Mouse (Mus musculus) kidney, adult 2 months (tissue): ENCODE measurements around the gene Gm9837. TPM values are rescaled to one million over a fixed set of nuclear protein-coding genes. Genes with fewer than 3 reads are reported as not detected.
A peak's percentile ranks its signal among the peaks of the same experiment; 100 is the strongest.

Experiments
- DNase-seq: peaks from one replicate; pipeline ENCODE4 v3.0.0; 2021
- H3K27ac ChIP-seq: fragments of 200-500 bp; 2 replicates; pipeline ENCODE4 v1.5.1; 2012; ENCODE audit warnings: low read depth, low read length, control low read depth, inconsistent platforms; ENCODE audit not compliant: insufficient read depth
- H3K27me3 ChIP-seq: fragments of 200-500 bp; replicated peaks from 2 replicates; pipeline ENCODE4 v1.6.1; 2012; ENCODE audit warnings: mild to moderate bottlenecking, moderate library complexity, low read length, inconsistent platforms; ENCODE audit not compliant: control insufficient read depth, insufficient read depth
- H3K36me3 ChIP-seq: fragments of 200-500 bp; 2 replicates; pipeline ENCODE4 v1.6.1; 2012; ENCODE audit warnings: mild to moderate bottlenecking, moderate library complexity, low read length, inconsistent platforms; ENCODE audit not compliant: control insufficient read depth, insufficient read depth
- H3K4me1 ChIP-seq: fragments of 200-500 bp; 2 replicates; pipeline ENCODE4 v1.6.1; 2011; ENCODE audit warnings: low read length; ENCODE audit not compliant: control insufficient read depth, insufficient read depth
- H3K4me3 ChIP-seq: fragments of 200-500 bp; 2 replicates; pipeline ENCODE4 v1.5.1; 2011; ENCODE audit warnings: mild to moderate bottlenecking, low read depth, low read length, control low read depth; ENCODE audit not compliant: insufficient read depth
- CTCF ChIP-seq: fragments of 200-500 bp; conservative IDR thresholded peaks from 2 replicates; pipeline ENCODE4 v1.5.1; 2011; ENCODE audit warnings: low read depth, mild to moderate bottlenecking, control low read depth, low read length, moderate library complexity, mixed read lengths; ENCODE audit not compliant: insufficient read depth, insufficient read length
- POLR2A ChIP-seq: fragments of 200-500 bp; IDR thresholded peaks from one replicate; pipeline ENCODE4 v1.6.1; 2011; ENCODE audit warnings: low read depth, low read length, control low read depth
- WGBS: fragments of 180-500 bp; shearing (Covaris S2); methylation state at CpG from one replicate; pipeline ENCODE4 v1.1.7; 2018; 5-methylcytosine and 5-hydroxymethylcytosine counted together
- polyA plus RNA-seq: library from polyadenylated mRNA; depleted of rRNA; stranded (reverse); fragments of >200 nt; gene quantifications from 2 replicates; pipeline ENCODE4 v1.2.3, GENCODE M21; 2012

Gm9837 gene
- polyA plus RNA-seq, 1 experiment = not detected

DNA sequence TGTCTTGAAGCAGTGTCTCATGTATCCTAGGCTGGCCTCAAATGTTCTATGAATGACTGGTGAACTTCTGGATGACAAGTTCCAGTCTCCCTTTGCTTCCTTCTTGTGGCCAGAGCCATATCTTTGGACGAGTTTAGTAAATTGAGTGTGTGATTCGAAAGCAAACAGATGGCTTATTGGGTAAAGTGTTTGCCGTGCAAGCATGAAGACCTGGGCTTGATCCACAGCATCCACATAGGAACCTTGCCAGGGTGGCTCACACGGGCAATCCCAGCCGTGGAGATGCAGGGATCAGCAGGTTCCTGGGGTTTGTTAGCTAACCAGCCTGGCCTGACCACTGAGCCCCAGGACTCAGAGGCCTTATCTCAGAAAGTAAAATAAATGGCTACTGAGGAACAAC lies 17.2 kb downstream of the Gm9837 start:
- Histone ChIP-seq H3K36me3 (no peaks in the 10 kb centered on the region), H3K4me3 (no peak overlapping the region), H3K27ac (no peak overlapping the region), H3K4me1 (peaks cover 4% of the 10 kb centered on the region; the same call in 1 of the 2 replicates), H3K27me3 (no peaks in the 10 kb centered on the region)
- no peak for DNase-seq
- whole genome bisulfite sequencing = 88% methylated on average over 5 of the region's 5 CpGs
- no peak for TF ChIP-seq CTCF

DNA sequence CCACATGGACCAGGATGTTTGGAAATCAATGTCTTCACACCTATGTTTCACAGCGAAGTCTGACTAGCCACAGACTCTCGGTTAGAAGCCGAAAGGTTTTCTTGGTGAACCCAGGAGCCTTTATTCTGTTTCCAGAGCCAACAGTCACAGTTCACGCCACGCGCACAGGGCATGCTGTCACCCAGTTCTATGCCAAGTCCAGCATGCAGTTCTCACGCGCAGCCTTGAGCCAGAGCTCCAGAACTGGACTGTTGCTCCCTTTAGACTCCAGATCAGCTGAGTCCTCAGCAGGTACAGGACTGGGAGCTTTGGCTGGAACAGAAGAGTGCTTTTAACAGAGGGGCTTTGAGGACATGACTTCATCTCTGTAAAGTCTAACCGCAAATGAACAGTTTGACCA lies 17.9 kb downstream of the Gm9837 start:
- no peaks in the 10 kb centered on the region for H3K27me3 ChIP-seq
- WGBS = 81% methylated on average over 9 of the region's 9 CpGs
- no peaks in the 10 kb centered on the region for H3K36me3 ChIP-seq
- TF ChIP-seq CTCF (no peak), POLR2A (no peak)
- H3K4me3 ChIP-seq = no peak overlapping the region
- H3K4me1 ChIP-seq = peaks cover 4% of the 10 kb centered on the region; the same call in 1 of the 2 replicates
- H3K27ac ChIP-seq = no peak overlapping the region
- DNase-seq = peak; percentile 65

DNA sequence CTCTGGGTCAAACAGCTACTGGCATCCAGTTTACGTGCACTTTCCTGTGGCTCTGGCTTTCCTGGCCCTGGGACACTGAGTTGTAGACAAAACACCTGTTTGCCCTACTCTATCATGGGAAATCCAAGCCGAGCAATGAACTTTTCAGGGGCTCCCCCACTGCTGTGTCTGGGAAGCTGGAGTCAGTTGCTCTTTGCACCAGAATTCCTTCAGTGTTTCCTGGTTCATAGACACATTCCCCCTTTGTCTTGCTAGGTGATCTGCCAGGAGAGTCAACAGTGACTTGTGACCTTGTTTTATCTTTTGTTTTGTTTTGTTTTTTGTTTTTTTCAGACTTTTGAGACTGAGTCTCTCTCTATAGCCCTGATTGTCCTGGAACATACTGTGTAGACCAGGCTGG lies 18.9 kb downstream of the Gm9837 start:
- Histone ChIP-seq H3K4me1 (peaks cover 4% of the 10 kb centered on the region; the same call in 1 of the 2 replicates), H3K27ac (no peak overlapping the region), H3K36me3 (no peaks in the 10 kb centered on the region), H3K4me3 (no peak overlapping the region), H3K27me3 (no peaks in the 10 kb centered on the region)
- no peak for TF ChIP-seq POLR2A
- no peak for TF ChIP-seq CTCF
- 46% methylated on average over 2 of the region's 2 CpGs for WGBS
- no peak for DNase-seq

DNA sequence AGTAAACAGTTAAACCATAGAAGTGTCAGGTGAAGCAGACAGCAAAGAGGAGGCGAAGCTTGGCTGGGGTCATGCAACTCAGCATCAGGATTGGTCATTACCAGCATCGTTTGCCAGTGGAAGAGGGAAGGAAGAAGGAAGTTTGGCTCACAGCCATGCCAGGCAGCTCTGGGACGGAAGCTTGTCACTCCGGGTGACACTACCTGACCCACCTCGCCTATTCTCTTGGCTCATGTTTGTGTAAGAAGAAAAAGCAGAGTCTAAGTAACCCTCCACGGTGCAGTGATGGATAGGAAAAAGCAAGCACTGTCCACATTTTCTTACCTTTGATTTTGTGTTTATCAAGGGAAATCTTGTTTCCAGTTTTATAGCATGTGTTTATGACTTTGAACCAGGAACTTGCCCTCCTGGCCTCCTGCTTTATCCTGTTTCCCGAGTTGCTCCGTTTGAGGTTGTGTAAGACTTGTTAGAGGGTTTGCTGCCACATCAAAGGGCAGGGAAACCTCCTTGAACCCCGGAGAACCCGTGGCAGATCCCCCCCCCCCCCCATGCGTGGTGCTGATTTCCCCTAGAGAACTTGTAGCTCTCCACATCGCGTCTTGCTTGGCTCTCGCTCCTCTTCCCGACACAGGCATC lies 20.1 kb downstream of the Gm9837 start:
- whole genome bisulfite sequencing = 26% methylated on average over 15 of the region's 15 CpGs
- DNase-seq = no peak
- no peak overlapping the region for H3K27ac ChIP-seq
- no peaks in the 10 kb centered on the region for H3K27me3 ChIP-seq
- H3K36me3 ChIP-seq = no peaks in the 10 kb centered on the region
- no peak overlapping the region for H3K4me3 ChIP-seq
- peaks cover 4% of the 10 kb centered on the region; the same call in 1 of the 2 replicates for H3K4me1 ChIP-seq
- TF ChIP-seq CTCF (no peak), POLR2A (no peak)

DNA sequence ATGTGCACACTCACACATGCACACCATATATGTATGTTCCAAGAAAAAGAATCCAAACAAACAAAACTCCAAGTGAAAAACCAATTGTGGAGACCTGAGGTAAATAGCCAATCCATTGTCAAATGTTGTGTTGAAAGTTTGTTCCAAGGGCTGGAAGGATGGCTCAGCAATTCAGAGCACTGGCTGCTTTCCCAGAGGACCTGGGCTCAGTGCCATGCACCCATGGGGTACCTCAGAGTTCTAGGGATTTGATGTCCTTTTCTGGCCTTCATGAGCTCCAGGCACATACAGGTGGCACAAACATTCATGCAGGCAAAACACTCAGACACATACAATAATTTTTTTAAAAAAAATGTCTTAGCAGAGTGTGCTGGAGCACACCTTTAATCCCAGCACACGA lies 21.8 kb downstream of the Gm9837 start:
- DNase-seq = peak; percentile 94
- Histone ChIP-seq H3K36me3 (no peaks in the 10 kb centered on the region), H3K27ac (no peak overlapping the region), H3K4me3 (no peak overlapping the region), H3K27me3 (no peaks in the 10 kb centered on the region), H3K4me1 (peaks cover 4% of the 10 kb centered on the region; the same call in 1 of the 2 replicates)
- 65% methylated on average over 1 of the region's 1 CpGs for WGBS
- TF ChIP-seq POLR2A (no peak), CTCF (no peak)

DNA sequence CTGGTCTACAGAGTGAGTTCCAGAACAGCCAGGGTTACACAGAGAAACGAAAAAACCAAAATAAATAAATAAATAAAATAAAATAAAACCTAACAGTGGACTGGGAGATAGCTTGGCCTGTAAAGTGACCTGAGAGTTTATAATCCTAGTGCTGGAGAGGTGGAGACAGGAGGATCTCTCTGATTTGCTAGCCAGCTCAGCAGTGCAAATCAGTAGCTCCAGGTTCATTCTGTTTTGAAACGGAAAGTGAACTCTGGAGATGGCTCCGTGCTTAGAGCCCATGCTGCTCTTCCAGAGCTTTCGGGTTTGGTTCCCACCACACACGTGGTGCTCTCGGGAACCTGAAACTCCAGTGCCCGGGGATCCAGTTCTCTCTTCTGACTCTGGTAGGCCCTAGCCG lies 22.3 kb downstream of the Gm9837 start:
- no peaks in the 10 kb centered on the region for H3K27me3 ChIP-seq
- DNase-seq = no peak
- no peak overlapping the region for H3K4me3 ChIP-seq
- H3K36me3 ChIP-seq = no peaks in the 10 kb centered on the region
- H3K4me1 ChIP-seq = peaks cover 4% of the 10 kb centered on the region; the same call in 1 of the 2 replicates
- TF ChIP-seq CTCF (no peak), POLR2A (no peak)
- 87% methylated on average over 8 of the region's 8 CpGs for WGBS
- no peak overlapping the region for H3K27ac ChIP-seq

DNA sequence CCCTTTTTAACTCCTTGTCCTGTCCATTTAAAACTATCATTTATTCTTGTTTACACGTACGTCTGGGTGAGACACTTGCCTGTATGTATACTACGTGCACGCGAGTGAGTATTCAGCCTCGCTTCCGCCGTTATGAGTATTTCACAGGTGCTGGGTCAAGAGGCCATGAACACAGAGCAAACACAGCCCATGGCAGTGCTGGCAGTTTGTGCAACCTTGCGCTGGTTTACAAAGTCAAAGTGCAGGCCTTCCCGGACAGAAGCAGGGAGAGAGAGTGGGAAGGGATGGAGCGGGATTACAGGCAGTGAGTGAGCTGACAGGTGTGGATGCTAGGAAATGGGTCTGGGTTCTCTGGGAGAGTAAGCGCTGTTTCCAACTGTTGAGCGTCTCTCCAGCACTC lies 24.1 kb downstream of the Gm9837 start:
- no peak overlapping the region for H3K27ac ChIP-seq
- H3K36me3 ChIP-seq = no peaks in the 10 kb centered on the region
- no peak overlapping the region for H3K4me3 ChIP-seq
- H3K4me1 ChIP-seq = peaks cover 4% of the 10 kb centered on the region; the same call in 1 of the 2 replicates
- H3K27me3 ChIP-seq = no peaks in the 10 kb centered on the region
- TF ChIP-seq POLR2A (no peak), CTCF (no peak)
- DNase-seq = no peak
- WGBS = 89% methylated on average over 13 of the region's 13 CpGs
